Mouse (Mus musculus): ENCODE data around the gene Nkd1. TPM values are rescaled to one million over a fixed set of nuclear protein-coding genes. Genes with fewer than 3 reads are reported as not detected.

Nkd1 gene
- polyA plus RNA-seq, 1 experiment from 2014 or later: 46.4 TPM

DNA sequence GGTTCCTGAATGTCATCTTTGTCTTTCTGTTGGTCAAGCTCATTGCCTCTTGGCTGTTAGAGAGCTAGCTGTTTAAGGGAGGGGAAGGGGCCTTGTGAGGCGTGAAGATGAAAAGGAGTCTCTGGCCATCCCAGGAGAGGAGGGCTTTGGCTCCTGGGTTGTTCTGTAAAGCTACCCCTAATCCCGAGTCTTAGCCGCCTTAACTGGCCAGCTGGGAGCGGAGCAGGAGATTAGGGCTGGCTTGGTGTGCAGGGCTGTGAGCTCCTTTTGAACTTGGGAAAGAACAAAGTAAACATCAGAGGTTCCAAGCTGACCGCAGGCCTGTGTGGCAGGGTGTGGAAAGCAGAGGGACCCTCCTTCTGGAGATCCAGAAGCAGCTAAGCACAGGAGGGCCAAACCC lies 53.8 kb downstream of the Nkd1 start:
- no peak overlapping the region for H3K4me2 ChIP-seq (ENCODE audit: low read depth, low read length)
- H3K9ac ChIP-seq (ENCODE audit: low read depth, low read length): no peak overlapping the region
- no peak overlapping the region for H3K4me3 ChIP-seq (ENCODE audit: low read depth, low read length)
- no peak overlapping the region for H3K27ac ChIP-seq (replicated peaks; ENCODE audit: low read depth, low read length)
- peaks cover 10% of the 10 kb centered on the region; the same call in 1 of the 2 replicates for H3K36me3 ChIP-seq (ENCODE audit: control insufficient read depth, insufficient read depth, low read length)
- no peaks in the 10 kb centered on the region for H3K27me3 ChIP-seq (replicated peaks; ENCODE audit: control insufficient read depth, insufficient read depth, low read length)
- no peaks in the 10 kb centered on the region for H3K9me3 ChIP-seq (ENCODE audit: control insufficient read depth, low read length)
- peaks cover 56% of the 10 kb centered on the region for H3K4me1 ChIP-seq (ENCODE audit: control insufficient read depth, insufficient read depth, low read length)
- WGBS: 68% methylated on average over 5 of the region's 5 CpGs
- ATAC-seq (ENCODE audit: low read depth) (no peak), DNase-seq (ENCODE audit: low spot score) (peak; percentile 56)

DNA sequence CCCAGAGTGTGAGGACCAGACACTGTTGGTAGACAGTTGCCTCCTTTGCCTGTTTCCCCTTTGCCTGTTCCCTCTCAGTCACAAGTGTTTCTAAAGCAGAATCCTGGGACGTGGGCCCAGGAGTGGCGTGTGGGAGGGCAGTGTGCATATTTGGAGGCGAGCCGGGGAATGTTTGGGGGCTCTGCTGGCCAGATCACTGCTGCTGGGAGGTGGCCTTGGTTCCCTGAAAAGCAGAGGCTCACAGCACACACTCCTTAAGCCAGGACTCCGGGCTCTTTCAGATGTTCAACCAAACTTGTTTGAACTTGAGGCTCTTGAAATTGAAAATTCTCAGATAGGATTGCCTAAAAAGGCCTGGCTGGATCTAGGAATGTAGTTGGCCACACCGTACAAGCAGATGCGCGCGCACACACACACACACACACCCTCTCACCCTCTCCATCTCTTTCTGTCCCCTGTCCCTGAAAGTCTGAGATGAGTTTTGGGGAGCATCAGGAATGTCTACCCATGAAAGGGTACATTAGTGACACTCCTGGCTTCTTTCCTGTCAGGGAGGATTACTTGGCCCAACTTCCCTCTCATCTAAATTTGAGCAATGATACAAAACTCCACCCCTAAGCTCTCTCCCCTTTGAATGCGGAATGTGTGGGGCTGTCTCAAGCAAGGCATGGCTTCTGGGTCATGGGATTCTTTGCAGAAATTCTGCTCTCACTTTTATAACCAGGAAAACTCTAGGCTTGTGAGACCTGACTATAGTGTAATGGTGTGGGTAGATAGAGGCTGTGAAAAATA lies 55.4 kb downstream of the Nkd1 start:
- H3K4me3 ChIP-seq (ENCODE audit: low read depth, low read length): no peak overlapping the region
- WGBS: 67% methylated on average over 10 of the region's 10 CpGs
- H3K36me3 ChIP-seq (ENCODE audit: control insufficient read depth, insufficient read depth, low read length): peaks cover 22% of the 10 kb centered on the region; the same call in 1 of the 2 replicates
- ATAC-seq (ENCODE audit: low read depth) (peak; percentile 13), DNase-seq (ENCODE audit: low spot score) (peak; percentile 54)
- peak overlapping the region; percentile 22 for H3K27ac ChIP-seq (replicated peaks; ENCODE audit: low read depth, low read length)
- no peaks in the 10 kb centered on the region for H3K9me3 ChIP-seq (ENCODE audit: control insufficient read depth, low read length)
- no peak overlapping the region for H3K4me2 ChIP-seq (ENCODE audit: low read depth, low read length)
- peaks cover 40% of the 10 kb centered on the region for H3K4me1 ChIP-seq (ENCODE audit: control insufficient read depth, insufficient read depth, low read length)
- no peaks in the 10 kb centered on the region for H3K27me3 ChIP-seq (replicated peaks; ENCODE audit: control insufficient read depth, insufficient read depth, low read length)
- H3K9ac ChIP-seq (ENCODE audit: low read depth, low read length): no peak overlapping the region

DNA sequence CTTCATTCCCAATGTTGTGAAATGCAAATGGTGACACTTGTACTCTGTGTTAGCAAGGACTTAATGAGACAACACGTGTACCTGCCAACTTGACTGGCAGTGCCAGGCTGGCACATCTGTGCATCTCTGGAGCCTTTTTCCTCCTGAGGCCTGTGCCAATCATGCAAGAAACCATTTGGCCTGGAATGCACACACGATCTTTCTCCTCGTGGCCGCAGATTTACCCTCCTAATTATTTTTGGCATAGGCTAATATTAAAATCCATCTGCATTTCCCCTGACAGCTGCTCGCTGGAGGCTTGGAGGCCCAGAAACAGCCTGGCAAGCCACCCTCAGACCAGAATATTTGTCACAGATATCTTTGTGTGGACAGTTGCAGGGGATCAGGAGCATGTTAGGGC lies 56.5 kb downstream of the Nkd1 start:
- H3K4me2 ChIP-seq (ENCODE audit: low read depth, low read length): no peak overlapping the region
- no peak overlapping the region for H3K27ac ChIP-seq (replicated peaks; ENCODE audit: low read depth, low read length)
- peaks cover 30% of the 10 kb centered on the region for H3K4me1 ChIP-seq (ENCODE audit: control insufficient read depth, insufficient read depth, low read length)
- H3K9me3 ChIP-seq (ENCODE audit: control insufficient read depth, low read length): no peaks in the 10 kb centered on the region
- ATAC-seq (ENCODE audit: low read depth): no peak
- WGBS: 50% methylated on average over 5 of the region's 5 CpGs
- H3K4me3 ChIP-seq (ENCODE audit: low read depth, low read length): no peak overlapping the region
- DNase-seq (ENCODE audit: low spot score): peak; percentile 67
- H3K36me3 ChIP-seq (ENCODE audit: control insufficient read depth, insufficient read depth, low read length): peaks cover 22% of the 10 kb centered on the region; the same call in 1 of the 2 replicates
- H3K9ac ChIP-seq (ENCODE audit: low read depth, low read length): no peak overlapping the region
- no peaks in the 10 kb centered on the region for H3K27me3 ChIP-seq (replicated peaks; ENCODE audit: control insufficient read depth, insufficient read depth, low read length)

DNA sequence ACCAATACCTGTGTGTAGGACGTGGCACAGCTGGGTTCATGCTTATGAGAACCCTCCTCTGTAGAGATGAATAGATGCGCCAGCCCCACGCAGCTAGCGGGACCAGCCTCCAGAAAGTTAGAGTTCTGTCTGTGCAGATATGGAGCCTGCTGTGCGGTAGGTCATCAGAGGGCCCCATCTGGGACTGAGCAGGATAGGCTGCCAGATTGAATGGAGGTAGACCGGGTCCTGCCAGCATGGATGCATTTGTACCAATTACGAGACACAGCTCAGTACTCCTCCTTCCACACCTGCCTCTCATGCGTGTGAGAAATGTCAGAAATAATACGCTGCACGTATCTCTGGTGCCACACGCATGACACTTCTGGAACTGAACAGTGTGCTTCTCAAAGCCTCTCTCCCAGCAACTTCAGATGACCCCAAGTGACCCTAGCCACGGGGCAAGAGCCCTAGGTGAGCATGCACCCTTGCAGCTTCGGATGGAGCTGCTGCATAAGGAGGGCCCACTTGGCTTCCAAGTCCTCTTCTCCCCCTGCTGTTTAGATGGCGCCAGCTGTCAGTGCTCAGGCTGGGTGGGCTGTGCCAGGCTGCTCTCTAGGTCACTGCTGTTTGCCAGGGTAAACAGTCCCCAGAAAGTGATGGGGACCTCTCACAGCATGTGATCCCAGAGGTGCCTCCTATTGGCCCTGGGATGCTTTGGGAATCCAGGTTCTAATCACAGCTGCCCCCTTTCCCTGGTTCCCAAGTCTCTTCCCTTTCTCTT lies 57.4 kb downstream of the Nkd1 start:
- peaks cover 22% of the 10 kb centered on the region; the same call in 1 of the 2 replicates for H3K36me3 ChIP-seq (ENCODE audit: control insufficient read depth, insufficient read depth, low read length)
- no peak overlapping the region for H3K9ac ChIP-seq (ENCODE audit: low read depth, low read length)
- ATAC-seq (ENCODE audit: low read depth) (no peak), DNase-seq (ENCODE audit: low spot score) (peak; percentile 39)
- H3K27me3 ChIP-seq (replicated peaks; ENCODE audit: control insufficient read depth, insufficient read depth, low read length): no peaks in the 10 kb centered on the region
- H3K4me3 ChIP-seq (ENCODE audit: low read depth, low read length): no peak overlapping the region
- 67% methylated on average over 14 of the region's 14 CpGs for WGBS
- peaks cover 21% of the 10 kb centered on the region for H3K4me1 ChIP-seq (ENCODE audit: control insufficient read depth, insufficient read depth, low read length)
- no peak overlapping the region for H3K4me2 ChIP-seq (ENCODE audit: low read depth, low read length)
- H3K9me3 ChIP-seq (ENCODE audit: control insufficient read depth, low read length): no peaks in the 10 kb centered on the region
- H3K27ac ChIP-seq (replicated peaks; ENCODE audit: low read depth, low read length): 0 out of 2 replicates have a peak overlapping the region, but pooled peaks have one; percentile 28

DNA sequence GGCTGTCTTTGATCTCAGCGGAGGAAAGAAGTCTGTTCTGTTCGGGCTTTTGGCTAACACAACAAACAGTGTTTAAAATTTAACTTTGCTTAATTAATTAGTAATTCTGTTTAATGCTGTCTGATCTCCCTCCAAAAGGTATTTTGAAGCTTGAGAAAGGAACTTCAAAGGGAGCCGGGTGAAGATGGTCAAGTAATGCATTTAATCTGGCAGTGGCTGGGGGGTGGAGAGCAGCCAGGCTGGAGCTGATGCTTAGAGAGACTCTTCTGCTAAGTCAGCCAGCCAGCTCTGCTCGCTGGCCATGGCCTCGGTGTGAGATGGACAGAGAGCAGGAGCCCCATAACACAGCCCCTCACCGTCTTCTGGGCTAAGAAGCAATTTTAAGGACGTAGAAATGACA lies 58.1 kb downstream of the Nkd1 start:
- Histone ChIP-seq H3K27ac (replicated peaks; ENCODE audit: low read depth, low read length) (no peak overlapping the region), H3K4me3 (ENCODE audit: low read depth, low read length) (no peak overlapping the region), H3K27me3 (replicated peaks; ENCODE audit: control insufficient read depth, insufficient read depth, low read length) (no peaks in the 10 kb centered on the region), H3K9me3 (ENCODE audit: control insufficient read depth, low read length) (no peaks in the 10 kb centered on the region), H3K4me2 (ENCODE audit: low read depth, low read length) (no peak overlapping the region), H3K9ac (ENCODE audit: low read depth, low read length) (no peak overlapping the region), H3K4me1 (ENCODE audit: control insufficient read depth, insufficient read depth, low read length) (peaks cover 21% of the 10 kb centered on the region), H3K36me3 (ENCODE audit: control insufficient read depth, insufficient read depth, low read length) (peaks cover 22% of the 10 kb centered on the region; the same call in 1 of the 2 replicates)
- DNase-seq (ENCODE audit: low spot score) (no peak), ATAC-seq (ENCODE audit: low read depth) (no peak)
- 47% methylated on average over 7 of the region's 7 CpGs for WGBS

DNA sequence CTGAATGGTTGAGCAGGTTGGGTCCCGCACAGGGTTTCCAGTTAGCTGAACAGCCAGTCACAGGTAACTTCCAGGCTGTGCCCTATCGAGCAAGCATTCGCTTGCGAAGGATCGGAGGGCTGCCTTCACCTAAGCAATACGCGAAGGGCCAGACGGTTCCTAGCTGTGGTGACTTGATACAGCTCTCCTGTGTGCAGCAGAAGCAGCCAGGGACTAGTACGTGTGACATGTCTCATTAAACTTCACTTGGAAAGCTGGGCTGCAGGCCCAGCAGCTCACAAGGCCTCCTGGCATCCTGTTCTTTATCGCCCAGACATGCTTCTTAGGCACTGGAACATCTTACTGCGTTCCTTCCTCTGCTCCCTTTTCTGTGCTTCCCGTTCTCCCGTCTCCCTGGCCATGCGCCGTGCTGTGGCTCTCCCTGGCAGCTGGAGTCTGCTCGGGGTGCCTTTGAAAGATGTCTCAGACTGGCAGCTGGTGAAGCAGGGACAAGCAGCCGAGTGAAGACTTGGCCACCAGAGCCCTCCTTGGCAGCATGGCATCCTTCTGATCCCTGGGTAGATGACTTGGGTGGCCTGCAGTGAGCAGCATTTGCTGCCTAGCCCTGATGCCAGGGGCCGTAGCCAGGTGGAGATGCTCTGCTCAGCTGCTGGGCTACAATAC lies 58.6 kb downstream of the Nkd1 start:
- Histone ChIP-seq H3K9me3 (ENCODE audit: control insufficient read depth, low read length) (no peaks in the 10 kb centered on the region), H3K27me3 (replicated peaks; ENCODE audit: control insufficient read depth, insufficient read depth, low read length) (no peaks in the 10 kb centered on the region), H3K9ac (ENCODE audit: low read depth, low read length) (no peak overlapping the region), H3K27ac (replicated peaks; ENCODE audit: low read depth, low read length) (0 out of 2 replicates have a peak overlapping the region, but pooled peaks have one; percentile 6), H3K4me3 (ENCODE audit: low read depth, low read length) (no peak overlapping the region), H3K4me2 (ENCODE audit: low read depth, low read length) (no peak overlapping the region), H3K4me1 (ENCODE audit: control insufficient read depth, insufficient read depth, low read length) (peaks cover 17% of the 10 kb centered on the region), H3K36me3 (ENCODE audit: control insufficient read depth, insufficient read depth, low read length) (peaks cover 27% of the 10 kb centered on the region; the same call in 1 of the 2 replicates)
- no peak for DNase-seq (ENCODE audit: low spot score)
- WGBS: 72% methylated on average over 17 of the region's 18 CpGs
- no peak for ATAC-seq (ENCODE audit: low read depth)

DNA sequence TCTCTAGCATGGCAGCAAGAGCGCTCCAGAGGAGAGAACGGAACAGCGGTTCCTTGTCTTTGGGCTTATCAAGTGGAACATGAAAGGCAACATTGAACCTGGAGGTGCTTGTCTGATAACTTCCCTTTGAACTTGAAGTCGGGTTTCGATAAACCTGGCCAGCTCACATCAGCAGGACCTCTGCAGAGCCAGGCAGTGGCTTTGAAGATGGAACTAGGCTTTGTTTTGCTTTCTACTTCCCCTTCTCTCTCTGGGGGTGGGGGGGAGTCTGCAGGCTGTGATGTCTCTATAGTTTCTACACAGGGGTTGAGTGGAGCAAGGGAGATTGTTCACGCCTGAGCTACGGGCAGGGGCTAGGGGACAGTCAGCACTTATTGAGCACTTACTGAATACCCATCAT lies 59.6 kb downstream of the Nkd1 start:
- ATAC-seq (ENCODE audit: low read depth) (no peak), DNase-seq (ENCODE audit: low spot score) (no peak)
- 90% methylated on average over 7 of the region's 7 CpGs for WGBS
- Histone ChIP-seq H3K9ac (ENCODE audit: low read depth, low read length) (no peak overlapping the region), H3K9me3 (ENCODE audit: control insufficient read depth, low read length) (no peaks in the 10 kb centered on the region), H3K4me3 (ENCODE audit: low read depth, low read length) (no peak overlapping the region), H3K27ac (replicated peaks; ENCODE audit: low read depth, low read length) (no peak overlapping the region), H3K36me3 (ENCODE audit: control insufficient read depth, insufficient read depth, low read length) (peaks cover 35% of the 10 kb centered on the region; the same call in 1 of the 2 replicates), H3K27me3 (replicated peaks; ENCODE audit: control insufficient read depth, insufficient read depth, low read length) (no peaks in the 10 kb centered on the region), H3K4me2 (ENCODE audit: low read depth, low read length) (no peak overlapping the region), H3K4me1 (ENCODE audit: control insufficient read depth, insufficient read depth, low read length) (peaks cover 14% of the 10 kb centered on the region)

DNA sequence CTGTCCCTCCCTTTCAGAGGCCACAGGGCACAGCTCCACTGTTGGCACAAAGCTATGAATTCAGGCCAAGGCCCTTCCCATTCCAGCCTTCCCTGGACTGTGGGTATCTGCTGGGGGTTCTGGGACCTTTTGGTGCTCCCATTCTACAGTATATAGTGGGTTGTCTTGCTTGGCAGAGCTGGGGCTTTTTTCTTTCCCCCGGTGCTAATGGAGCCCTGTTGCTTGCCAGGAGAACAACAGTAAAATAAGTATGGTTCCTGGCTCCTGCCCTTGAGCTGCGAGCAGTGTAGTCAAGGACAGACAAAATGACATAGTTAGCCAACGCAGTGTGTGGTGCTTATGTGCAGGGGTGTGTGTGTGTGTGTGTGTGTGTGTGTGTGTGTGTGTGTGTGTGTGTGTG lies 62.7 kb downstream of the Nkd1 start:
- Histone ChIP-seq H3K9ac (ENCODE audit: low read depth, low read length) (no peak overlapping the region), H3K36me3 (ENCODE audit: control insufficient read depth, insufficient read depth, low read length) (peaks cover 44% of the 10 kb centered on the region), H3K4me1 (ENCODE audit: control insufficient read depth, insufficient read depth, low read length) (no peaks in the 10 kb centered on the region), H3K4me2 (ENCODE audit: low read depth, low read length) (no peak overlapping the region), H3K27ac (replicated peaks; ENCODE audit: low read depth, low read length) (no peak overlapping the region), H3K9me3 (ENCODE audit: control insufficient read depth, low read length) (no peaks in the 10 kb centered on the region), H3K27me3 (replicated peaks; ENCODE audit: control insufficient read depth, insufficient read depth, low read length) (no peaks in the 10 kb centered on the region), H3K4me3 (ENCODE audit: low read depth, low read length) (no peak overlapping the region)
- ATAC-seq (ENCODE audit: low read depth): no peak
- no peak for DNase-seq (ENCODE audit: low spot score)
- WGBS: 73% methylated on average over 3 of the region's 3 CpGs
